Mouse (Mus musculus) ES-Bruce4 (cell line): ENCODE data around the gene Hic2.

ENCODE experiments used
- CTCF ChIP-seq: IDR thresholded peaks from one replicate; pipeline ENCODE4 v1.8.1; 2011; ENCODE audit warnings: low read depth, low read length
- EP300 ChIP-seq: IDR thresholded peaks from 2 replicates; pipeline ENCODE4 v1.6.1; 2011; ENCODE audit warnings: low read depth, low read length; ENCODE audit not compliant: insufficient read depth
- POLR2A ChIP-seq: IDR thresholded peaks from one replicate; pipeline ENCODE4 v1.8.1; 2011; ENCODE audit warnings: low read length; ENCODE audit not compliant: insufficient read depth

- TF ChIP-seq CTCF (no peak), POLR2A (no peak), EP300 (no peak)
Measured at GRCm38 (mm10) chr16:17251539-17251938, 18.2 kb downstream of the Hic2 start.
